Mouse (Mus musculus): ENCODE measurements around the gene Magohb. TPM values are rescaled to one million over a fixed set of nuclear protein-coding genes. Genes with fewer than 3 reads are reported as not detected.

Magohb gene
- 55.0 and 58.3 TPM in 2 replicates for polyA plus RNA-seq (2015; fragmentation: Nextera tagmentation; extraction: Ambion mirVana)

GRCm38 (mm10) chr6:131292991-131293788 lies at the start of gene Magohb:
TSS of gene Magohb (minus strand) at chr6:131293244.

GRCm38 (mm10) chr6:131247206-131247605 lies 45.8 kb downstream of the Magohb start, which contains the start of gene Klra2:
TSS of gene Klra2 (minus strand) at chr6:131247362.

Other genes starting within 250 kb of the Magohb start
- 5.6 and 7.3 TPM in 2 replicates for gene Klra2, start 45.9 kb downstream of the Magohb start, polyA plus RNA-seq (2015; fragmentation: Nextera tagmentation; extraction: Ambion mirVana)
- 0.45 and 0.82 TPM in 2 replicates for gene Styk1, start 60.4 kb upstream of the Magohb start, polyA plus RNA-seq (2015; fragmentation: Nextera tagmentation; extraction: Ambion mirVana)
- gene Ybx3, start 95.2 kb upstream of the Magohb start, polyA plus RNA-seq (2015; fragmentation: Nextera tagmentation; extraction: Ambion mirVana) = 98.5 and 112 TPM in 2 replicates
- gene 5430401F13Rik, start 193.2 kb upstream of the Magohb start, polyA plus RNA-seq (2015; fragmentation: Nextera tagmentation; extraction: Ambion mirVana) = not detected in 2 replicates
- gene Gm6619, start 193.2 kb upstream of the Magohb start, polyA plus RNA-seq (2015; fragmentation: Nextera tagmentation; extraction: Ambion mirVana) = not detected in 2 replicates